Mouse (Mus musculus): ENCODE results near the gene Fam160a2. TPM values are rescaled to one million over a fixed set of nuclear protein-coding genes. Genes with fewer than 3 reads are reported as not detected.

The Fam160a2 gene
- polyA plus RNA-seq, 1 experiment from 2014 or later: 53.6 TPM

Other genes with a start within 250 kb of the Fam160a2 start
- not detected in 2 replicates for gene Olfr684, start 236.4 kb downstream of the Fam160a2 start, polyA plus RNA-seq (2015; fragmentation: Nextera tagmentation; extraction: Ambion mirVana)
- gene Olfr685, start 214.0 kb downstream of the Fam160a2 start, polyA plus RNA-seq (2015; fragmentation: Nextera tagmentation; extraction: Ambion mirVana): not detected in 2 replicates
- gene Olfr686, start 192.6 kb downstream of the Fam160a2 start, polyA plus RNA-seq (2015; fragmentation: Nextera tagmentation; extraction: Ambion mirVana): not detected in 2 replicates
- not detected in 2 replicates for gene Olfr688, start 112.0 kb downstream of the Fam160a2 start, polyA plus RNA-seq (2015; fragmentation: Nextera tagmentation; extraction: Ambion mirVana)
- gene Olfr689, start 88.9 kb downstream of the Fam160a2 start, polyA plus RNA-seq (2015; fragmentation: Nextera tagmentation; extraction: Ambion mirVana): not detected in 2 replicates
- not detected in 2 replicates for gene Olfr690, start 66.0 kb downstream of the Fam160a2 start, polyA plus RNA-seq (2015; fragmentation: Nextera tagmentation; extraction: Ambion mirVana)
- gene Olfr691, start 57.8 kb downstream of the Fam160a2 start, polyA plus RNA-seq (2015; fragmentation: Nextera tagmentation; extraction: Ambion mirVana): 0.22 TPM in 1 of 2 replicates, not detected in the other
- gene Olfr692, start 31.8 kb downstream of the Fam160a2 start, polyA plus RNA-seq (2015; fragmentation: Nextera tagmentation; extraction: Ambion mirVana): not detected in 2 replicates
- gene Gm5901, start 25.0 kb downstream of the Fam160a2 start, polyA plus RNA-seq (2015; fragmentation: Nextera tagmentation; extraction: Ambion mirVana): not detected in 2 replicates
- gene Cnga4, start 4.5 kb upstream of the Fam160a2 start, polyA plus RNA-seq (2015; fragmentation: Nextera tagmentation; extraction: Ambion mirVana): 0.19 TPM in 1 of 2 replicates, not detected in the other
- 1.2 and 2.6 TPM in 2 replicates for gene Cckbr, start 25.7 kb upstream of the Fam160a2 start, polyA plus RNA-seq (2015; fragmentation: Nextera tagmentation; extraction: Ambion mirVana)
- 24.2 and 28.3 TPM in 2 replicates for gene Cavin3, start 82.2 kb upstream of the Fam160a2 start, polyA plus RNA-seq (2015; fragmentation: Nextera tagmentation; extraction: Ambion mirVana)
- 69.2 and 74.2 TPM in 2 replicates for gene Smpd1, start 154.3 kb upstream of the Fam160a2 start, polyA plus RNA-seq (2015; fragmentation: Nextera tagmentation; extraction: Ambion mirVana)
- gene Apbb1, start 181.6 kb upstream of the Fam160a2 start, polyA plus RNA-seq (2015; fragmentation: Nextera tagmentation; extraction: Ambion mirVana): 249 and 300 TPM in 2 replicates
- 0.14 TPM in 1 of 2 replicates, not detected in the other for gene Hpx, start 200.1 kb upstream of the Fam160a2 start, polyA plus RNA-seq (2015; fragmentation: Nextera tagmentation; extraction: Ambion mirVana)
- gene Trim3, start 233.5 kb upstream of the Fam160a2 start, polyA plus RNA-seq (2015; fragmentation: Nextera tagmentation; extraction: Ambion mirVana): 77.5 and 95.0 TPM in 2 replicates
- 124 and 125 TPM in 2 replicates for gene Timm10b, start 240.0 kb upstream of the Fam160a2 start, polyA plus RNA-seq (2015; fragmentation: Nextera tagmentation; extraction: Ambion mirVana)
- gene Arfip2, start 240.4 kb upstream of the Fam160a2 start, polyA plus RNA-seq (2015; fragmentation: Nextera tagmentation; extraction: Ambion mirVana): 84.4 and 86.7 TPM in 2 replicates
- 4.6 and 9.1 TPM in 2 replicates for gene Gm45799, start 240.5 kb upstream of the Fam160a2 start, polyA plus RNA-seq (2015; fragmentation: Nextera tagmentation; extraction: Ambion mirVana)

Measured in forebrain, embryonic 16.5 days (tissue).